Mouse (Mus musculus) testis, postnatal 14 days (tissue): Measurements from ENCODE around the gene Hmgcl.

ENCODE experiments used
- DNase-seq: peaks from one replicate; pipeline ENCODE4 v3.0.0; 2021; ENCODE audit warnings: low spot score

Gene Hmgcl

GRCm38 (mm10) chr4:135986301-135986942 is 40.2 kb downstream of the Hmgcl start:
- DNase-seq, result no peak

- DNase-seq, result peak; percentile 91
Observed at GRCm38 (mm10) chr4:135986943-135987710, 40.9 kb downstream of the Hmgcl start, which contains the start of gene Pithd1. Pithd1 (minus strand) TSS chr4:135987264.

GRCm38 (mm10) chr4:135987714-135988113 is 41.5 kb downstream of the Hmgcl start:
- DNase-seq, result no peak

- DNase-seq, result no peak
Observed at GRCm38 (mm10) chr4:135993941-135994340, 47.7 kb downstream of the Hmgcl start.

- no peak for DNase-seq
Observed at GRCm38 (mm10) chr4:135995118-135995517, 48.9 kb downstream of the Hmgcl start.

- DNase-seq, result no peak
Observed at GRCm38 (mm10) chr4:136004107-136004675, 57.9 kb downstream of the Hmgcl start.

GRCm38 (mm10) chr4:136004921-136005320 is 58.7 kb downstream of the Hmgcl start:
- no peak for DNase-seq

- DNase-seq, result no peak
Observed at GRCm38 (mm10) chr4:136006821-136007220, 60.6 kb downstream of the Hmgcl start.

- DNase-seq, result no peak
Observed at GRCm38 (mm10) chr4:136008782-136009447, 62.7 kb downstream of the Hmgcl start.

GRCm38 (mm10) chr4:136010586-136010985 is 64.3 kb downstream of the Hmgcl start:
- no peak for DNase-seq
